Mouse (Mus musculus): ENCODE results near the gene Grm4. TPM values are rescaled to one million over a fixed set of nuclear protein-coding genes. Genes with fewer than 3 reads are reported as not detected.

Gene Grm4
- polyA plus RNA-seq, 1 experiment = 0.81 TPM

DNA sequence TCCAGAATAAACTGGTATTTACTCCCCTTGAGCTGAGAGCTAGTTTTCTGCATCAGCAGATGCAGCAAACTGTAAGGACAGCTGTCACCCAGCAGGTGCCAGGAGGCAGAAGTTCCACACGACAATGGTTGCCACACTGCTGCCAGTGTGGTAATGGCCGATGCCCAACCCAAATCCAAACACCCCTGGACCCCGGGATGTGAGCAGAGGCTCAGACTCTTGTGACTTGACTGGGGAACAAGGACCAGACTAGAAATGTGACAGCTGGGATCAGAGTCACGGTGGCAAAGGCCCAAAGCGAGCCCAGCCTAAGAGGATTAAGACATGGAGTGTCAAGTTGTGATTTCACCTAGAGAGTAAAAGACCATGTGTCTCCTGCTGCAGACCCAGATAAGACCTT is 112.7 kb downstream of the Grm4 start:
- TF ChIP-seq POLR2A (IDR thresholded peaks at IDR 0.05; ENCODE audit: control insufficient read depth, low read depth, low read length) = no peak
- TF ChIP-seq CTCF (IDR thresholded peaks at IDR 0.05; ENCODE audit: control insufficient read depth, insufficient read depth, insufficient replicate concordance, low read depth, low read length) = no peak
- H3K4me3 ChIP-seq (ENCODE audit: control insufficient read depth, low read depth, low read length) = no peak overlapping the region
- H3K27me3 ChIP-seq (ENCODE audit: control insufficient read depth, insufficient read depth, low read length) = no peaks in the 10 kb centered on the region
- no peaks in the 10 kb centered on the region for H3K36me3 ChIP-seq (ENCODE audit: control insufficient read depth, insufficient read depth, low read length)
- no peaks in the 10 kb centered on the region for H3K4me1 ChIP-seq (ENCODE audit: control insufficient read depth, insufficient read depth, low read length)
- H3K27ac ChIP-seq (ENCODE audit: control insufficient read depth, insufficient read depth, low read depth, low read length) = no peak overlapping the region

DNA sequence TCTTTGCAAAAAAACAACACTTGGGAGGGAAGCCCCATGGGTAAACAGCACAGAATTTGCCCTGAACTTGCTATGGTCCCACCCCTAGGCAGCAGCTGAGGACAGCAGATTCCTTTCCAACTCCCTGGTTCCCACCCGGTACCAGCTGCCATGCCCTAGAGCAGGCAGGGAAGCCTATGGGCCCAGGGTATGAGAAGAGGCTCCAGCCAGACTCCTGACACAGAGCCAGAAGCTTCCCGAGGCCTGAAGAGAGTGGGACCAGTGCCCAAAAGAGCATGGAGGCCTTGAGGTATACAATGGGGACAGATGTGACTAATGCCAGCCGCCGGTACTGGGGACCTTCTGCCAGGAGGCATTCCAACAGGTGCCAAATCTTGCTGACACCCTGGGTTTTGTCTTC is 114.2 kb downstream of the Grm4 start:
- H3K4me3 ChIP-seq (ENCODE audit: control insufficient read depth, low read depth, low read length) = no peak overlapping the region
- H3K4me1 ChIP-seq (ENCODE audit: control insufficient read depth, insufficient read depth, low read length) = no peaks in the 10 kb centered on the region
- TF ChIP-seq CTCF (IDR thresholded peaks at IDR 0.05; ENCODE audit: control insufficient read depth, insufficient read depth, insufficient replicate concordance, low read depth, low read length) = no peak
- TF ChIP-seq POLR2A (IDR thresholded peaks at IDR 0.05; ENCODE audit: control insufficient read depth, low read depth, low read length) = no peak
- no peaks in the 10 kb centered on the region for H3K36me3 ChIP-seq (ENCODE audit: control insufficient read depth, insufficient read depth, low read length)
- H3K27me3 ChIP-seq (ENCODE audit: control insufficient read depth, insufficient read depth, low read length) = no peaks in the 10 kb centered on the region
- H3K27ac ChIP-seq (ENCODE audit: control insufficient read depth, insufficient read depth, low read depth, low read length) = no peak overlapping the region

- no peaks in the 10 kb centered on the region for H3K27me3 ChIP-seq (ENCODE audit: control insufficient read depth, insufficient read depth, low read length)
Measured at GRCm38 (mm10) chr17:27405376-27406024, 115.7 kb downstream of the Grm4 start.

GRCm38 (mm10) chr17:27401200-27401599 is 120.0 kb downstream of the Grm4 start:
- no peaks in the 10 kb centered on the region for H3K4me1 ChIP-seq (ENCODE audit: control insufficient read depth, insufficient read depth, low read length)
- TF ChIP-seq POLR2A (IDR thresholded peaks at IDR 0.05; ENCODE audit: control insufficient read depth, low read depth, low read length) (no peak), CTCF (IDR thresholded peaks at IDR 0.05; ENCODE audit: control insufficient read depth, insufficient read depth, insufficient replicate concordance, low read depth, low read length) (no peak)
- no peaks in the 10 kb centered on the region for H3K36me3 ChIP-seq (ENCODE audit: control insufficient read depth, insufficient read depth, low read length)
- no peak overlapping the region for H3K27ac ChIP-seq (ENCODE audit: control insufficient read depth, insufficient read depth, low read depth, low read length)
- no peaks in the 10 kb centered on the region for H3K27me3 ChIP-seq (ENCODE audit: control insufficient read depth, insufficient read depth, low read length)
- H3K4me3 ChIP-seq (ENCODE audit: control insufficient read depth, low read depth, low read length) = no peak overlapping the region

More at GRCm38 (mm10) chr17:27405376-27406024, 115.7 kb downstream of the Grm4 start:
- Histone ChIP-seq H3K4me3 (ENCODE audit: control insufficient read depth, low read depth, low read length) (no peak overlapping the region), H3K4me1 (ENCODE audit: control insufficient read depth, insufficient read depth, low read length) (no peaks in the 10 kb centered on the region), H3K36me3 (ENCODE audit: control insufficient read depth, insufficient read depth, low read length) (no peaks in the 10 kb centered on the region), H3K27ac (ENCODE audit: control insufficient read depth, insufficient read depth, low read depth, low read length) (no peak overlapping the region)
- TF ChIP-seq POLR2A (IDR thresholded peaks at IDR 0.05; ENCODE audit: control insufficient read depth, low read depth, low read length) (no peak), CTCF (IDR thresholded peaks at IDR 0.05; ENCODE audit: control insufficient read depth, insufficient read depth, insufficient replicate concordance, low read depth, low read length) (no peak)

DNA sequence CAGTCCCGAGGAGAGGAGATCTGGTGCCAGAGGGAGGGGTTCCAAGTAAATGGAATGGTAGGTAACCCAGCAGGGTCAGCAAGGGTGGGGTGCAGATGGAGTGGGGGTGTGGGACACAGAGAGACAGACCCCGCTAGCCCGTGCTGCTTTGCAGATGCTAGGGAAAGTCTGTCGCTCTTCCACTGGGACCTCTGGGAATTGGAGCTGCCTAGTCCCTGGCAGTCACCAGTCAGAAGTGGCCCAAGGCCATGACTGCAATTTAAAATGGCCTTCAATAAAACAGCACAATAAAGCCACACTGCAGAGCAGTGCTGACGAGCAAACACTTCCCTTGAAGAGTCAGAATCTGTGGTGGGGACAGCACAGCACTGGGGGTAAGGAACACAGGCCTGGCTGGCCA is 127.3 kb downstream of the Grm4 start:
- Histone ChIP-seq H3K36me3 (ENCODE audit: control insufficient read depth, insufficient read depth, low read length) (no peaks in the 10 kb centered on the region), H3K27me3 (ENCODE audit: control insufficient read depth, insufficient read depth, low read length) (no peaks in the 10 kb centered on the region), H3K27ac (ENCODE audit: control insufficient read depth, insufficient read depth, low read depth, low read length) (no peak overlapping the region), H3K4me1 (ENCODE audit: control insufficient read depth, insufficient read depth, low read length) (no peaks in the 10 kb centered on the region), H3K4me3 (ENCODE audit: control insufficient read depth, low read depth, low read length) (no peak overlapping the region)
- TF ChIP-seq CTCF (IDR thresholded peaks at IDR 0.05; ENCODE audit: control insufficient read depth, insufficient read depth, insufficient replicate concordance, low read depth, low read length) (no peak), POLR2A (IDR thresholded peaks at IDR 0.05; ENCODE audit: control insufficient read depth, low read depth, low read length) (no peak)

- Histone ChIP-seq H3K4me3 (ENCODE audit: control insufficient read depth, low read depth, low read length) (no peak overlapping the region), H3K27me3 (ENCODE audit: control insufficient read depth, insufficient read depth, low read length) (no peaks in the 10 kb centered on the region), H3K36me3 (ENCODE audit: control insufficient read depth, insufficient read depth, low read length) (no peaks in the 10 kb centered on the region), H3K4me1 (ENCODE audit: control insufficient read depth, insufficient read depth, low read length) (no peaks in the 10 kb centered on the region), H3K27ac (ENCODE audit: control insufficient read depth, insufficient read depth, low read depth, low read length) (no peak overlapping the region)
- TF ChIP-seq CTCF (IDR thresholded peaks at IDR 0.05; ENCODE audit: control insufficient read depth, insufficient read depth, insufficient replicate concordance, low read depth, low read length) (peak; percentile 51; the same call in 1 of the 2 replicates), POLR2A (IDR thresholded peaks at IDR 0.05; ENCODE audit: control insufficient read depth, low read depth, low read length) (no peak)
Measured at GRCm38 (mm10) chr17:27393432-27393831, 127.8 kb downstream of the Grm4 start.

DNA sequence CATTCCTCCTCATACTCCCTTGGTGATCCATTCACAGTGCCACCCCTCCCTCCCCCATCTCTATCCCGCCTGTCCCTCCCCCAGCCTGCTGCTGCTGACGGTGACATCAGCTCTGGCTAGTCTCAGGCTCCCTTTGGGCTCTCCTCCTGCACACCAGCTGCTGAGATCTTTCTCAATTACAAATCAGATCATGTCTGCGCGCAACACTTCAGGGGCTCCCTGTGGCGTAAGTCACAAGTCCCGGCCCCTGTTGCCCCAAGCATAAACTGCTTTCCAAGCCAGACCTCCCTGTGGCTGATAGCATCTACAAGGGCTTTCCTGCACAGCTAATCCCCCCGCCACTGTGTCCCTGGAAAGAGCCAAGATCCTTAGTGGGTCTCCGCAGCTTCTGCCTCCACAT is 128.3 kb downstream of the Grm4 start:
- H3K4me3 ChIP-seq (ENCODE audit: control insufficient read depth, low read depth, low read length) = no peak overlapping the region
- H3K4me1 ChIP-seq (ENCODE audit: control insufficient read depth, insufficient read depth, low read length) = no peaks in the 10 kb centered on the region
- no peak overlapping the region for H3K27ac ChIP-seq (ENCODE audit: control insufficient read depth, insufficient read depth, low read depth, low read length)
- no peaks in the 10 kb centered on the region for H3K27me3 ChIP-seq (ENCODE audit: control insufficient read depth, insufficient read depth, low read length)
- no peaks in the 10 kb centered on the region for H3K36me3 ChIP-seq (ENCODE audit: control insufficient read depth, insufficient read depth, low read length)
- TF ChIP-seq CTCF (IDR thresholded peaks at IDR 0.05; ENCODE audit: control insufficient read depth, insufficient read depth, insufficient replicate concordance, low read depth, low read length) (no peak), POLR2A (IDR thresholded peaks at IDR 0.05; ENCODE audit: control insufficient read depth, low read depth, low read length) (no peak)
